Mouse (Mus musculus): ENCODE measurements around the gene Tbc1d13. TPM values are rescaled to one million over a fixed set of nuclear protein-coding genes. Genes with fewer than 3 reads are reported as not detected.
"Not testable (repeated sequence)": the region's sequence is repeated elsewhere in the genome, so short reads cannot be mapped to it uniquely, and the experiment has no call there.

Gene Tbc1d13
- polyA plus RNA-seq, 1 experiment from 2014 or later = 11.3 TPM

DNA sequence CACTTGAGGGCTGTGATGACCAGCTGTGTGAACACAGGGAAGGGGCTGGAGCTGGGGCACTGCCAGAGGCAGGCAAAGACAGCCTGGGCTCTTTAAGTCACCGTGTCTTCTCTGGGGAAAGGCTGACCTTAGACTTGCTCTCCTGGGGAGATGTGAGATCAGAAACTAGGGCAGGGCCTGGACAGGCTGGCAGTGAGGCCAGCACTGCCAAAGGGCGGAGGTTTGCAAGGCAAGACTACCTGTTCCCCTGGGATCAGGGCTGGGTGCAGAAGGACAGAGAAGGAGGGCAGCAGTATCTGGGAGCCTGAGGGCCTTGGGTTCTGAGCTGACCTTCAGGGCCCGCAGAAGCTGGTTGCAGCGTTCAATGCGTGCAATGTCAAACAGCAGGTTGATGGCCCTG is 25.9 kb upstream of the Tbc1d13 start:
- 93% methylated on average over 5 of the region's 5 CpGs for WGBS
- ATAC-seq (ENCODE audit: low FRiP score) = no peak
- Histone ChIP-seq H3K36me3 (peaks cover 96% of the 10 kb centered on the region), H3K27me3 (replicated peaks) (no peaks in the 10 kb centered on the region), H3K4me2 (no peak overlapping the region), H3K4me1 (no peaks in the 10 kb centered on the region), H3K4me3 (replicated peaks) (no peak overlapping the region), H3K27ac (replicated peaks) (no peak overlapping the region), H3K9me3 (replicated peaks) (no peaks in the 10 kb centered on the region), H3K9ac (replicated peaks) (no peak overlapping the region)

DNA sequence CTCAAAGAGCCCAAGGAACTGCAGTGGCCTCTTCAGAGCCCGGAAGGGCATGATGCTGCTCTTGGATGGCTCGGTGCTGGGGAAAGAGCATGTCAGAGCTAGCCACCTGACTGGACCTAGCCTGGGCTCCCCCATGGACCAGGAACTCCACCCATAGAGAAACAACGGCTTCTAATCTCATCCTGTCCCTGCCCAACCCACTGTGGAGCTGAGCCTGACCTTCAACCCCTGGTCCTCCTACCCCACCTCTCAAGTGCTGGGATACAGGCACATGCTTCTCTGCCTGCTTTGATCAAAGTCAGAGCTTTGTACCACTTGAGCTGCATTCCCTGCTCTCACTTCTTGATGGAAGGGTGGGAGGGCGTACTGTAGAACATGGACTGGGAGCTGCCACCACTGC is 25.3 kb upstream of the Tbc1d13 start:
- peaks cover 94% of the 10 kb centered on the region for H3K36me3 ChIP-seq
- no peaks in the 10 kb centered on the region for H3K4me1 ChIP-seq
- H3K4me2 ChIP-seq = no peak overlapping the region
- H3K4me3 ChIP-seq (replicated peaks) = no peak overlapping the region
- no peaks in the 10 kb centered on the region for H3K27me3 ChIP-seq (replicated peaks)
- 87% methylated on average over 4 of the region's 4 CpGs for WGBS
- no peak overlapping the region for H3K9ac ChIP-seq (replicated peaks)
- H3K27ac ChIP-seq (replicated peaks) = no peak overlapping the region
- no peaks in the 10 kb centered on the region for H3K9me3 ChIP-seq (replicated peaks)
- no peak for ATAC-seq (ENCODE audit: low FRiP score)

- Histone ChIP-seq H3K27ac (replicated peaks) (no peak overlapping the region), H3K4me1 (no peaks in the 10 kb centered on the region), H3K4me2 (no peak overlapping the region), H3K9me3 (replicated peaks) (no peaks in the 10 kb centered on the region), H3K9ac (replicated peaks) (no peak overlapping the region), H3K27me3 (replicated peaks) (no peaks in the 10 kb centered on the region), H3K4me3 (replicated peaks) (no peak overlapping the region), H3K36me3 (peaks cover 71% of the 10 kb centered on the region)
- 100% methylated on average over 2 of the region's 2 CpGs for WGBS
- no peak for ATAC-seq (ENCODE audit: low FRiP score)
Observed at GRCm38 (mm10) chr2:30111500-30111899, 22.0 kb upstream of the Tbc1d13 start.

DNA sequence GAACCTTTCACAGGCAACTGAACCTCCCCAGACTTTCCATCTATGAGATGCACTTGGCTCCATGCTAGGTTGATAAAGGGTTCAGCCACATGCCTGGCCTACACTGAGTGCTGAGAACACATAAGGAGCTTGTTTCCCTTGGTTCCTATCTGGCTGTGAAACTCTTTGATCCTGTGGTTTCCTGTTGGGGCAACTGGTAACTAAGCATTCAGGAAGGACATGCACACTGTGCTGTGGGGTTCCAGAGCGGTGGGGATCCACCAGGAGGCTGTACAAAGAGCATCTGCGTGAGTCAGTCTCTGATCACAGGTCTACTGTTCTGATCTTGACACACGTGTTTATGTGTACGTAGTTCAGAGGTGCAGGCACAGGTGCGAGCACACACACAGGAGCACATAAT is 21.0 kb upstream of the Tbc1d13 start:
- H3K4me2 ChIP-seq = no peak overlapping the region
- no peak for ATAC-seq (ENCODE audit: low FRiP score)
- WGBS = 85% methylated on average over 5 of the region's 5 CpGs
- no peaks in the 10 kb centered on the region for H3K9me3 ChIP-seq (replicated peaks)
- peaks cover 60% of the 10 kb centered on the region for H3K36me3 ChIP-seq
- no peak overlapping the region for H3K9ac ChIP-seq (replicated peaks)
- H3K4me1 ChIP-seq = no peaks in the 10 kb centered on the region
- no peaks in the 10 kb centered on the region for H3K27me3 ChIP-seq (replicated peaks)
- no peak overlapping the region for H3K27ac ChIP-seq (replicated peaks)
- H3K4me3 ChIP-seq (replicated peaks) = no peak overlapping the region

DNA sequence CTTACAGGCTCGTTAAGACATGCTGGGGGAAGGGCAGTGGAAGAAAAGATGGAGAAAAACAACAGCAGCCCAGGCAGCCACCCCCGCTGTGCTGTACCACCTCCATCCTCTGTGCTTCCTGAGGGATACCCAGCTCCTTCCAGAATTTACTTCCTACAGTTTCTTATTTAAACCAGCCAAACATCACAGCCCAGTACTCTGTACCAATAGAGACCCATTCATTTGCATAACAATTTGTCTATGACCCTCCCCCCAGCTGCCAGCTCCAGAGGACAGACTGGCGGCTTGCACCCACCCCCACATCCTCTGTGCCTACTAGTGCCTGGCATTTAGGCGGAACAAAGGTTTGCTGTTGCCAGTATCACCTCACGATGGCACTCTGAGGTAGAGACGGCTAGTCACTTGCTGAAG is 13.9 kb upstream of the Tbc1d13 start:
- no peaks in the 10 kb centered on the region for H3K27me3 ChIP-seq (replicated peaks)
- 0 out of 2 replicates have a peak overlapping the region, but pooled peaks have one; percentile 11 for H3K4me2 ChIP-seq
- H3K27ac ChIP-seq (replicated peaks) = 0 out of 2 replicates have a peak overlapping the region, but pooled peaks have one; percentile 56
- H3K36me3 ChIP-seq = peaks cover 6% of the 10 kb centered on the region
- H3K9me3 ChIP-seq (replicated peaks) = no peaks in the 10 kb centered on the region
- H3K4me3 ChIP-seq (replicated peaks) = no peak overlapping the region
- no peak overlapping the region for H3K9ac ChIP-seq (replicated peaks)
- peaks cover 39% of the 10 kb centered on the region for H3K4me1 ChIP-seq
- WGBS = 10% methylated on average over 6 of the region's 6 CpGs
- no peak for ATAC-seq (ENCODE audit: low FRiP score)

GRCm38 (mm10) chr2:30120269-30120668 is 13.3 kb upstream of the Tbc1d13 start:
- WGBS = 66% methylated on average over 4 of the region's 4 CpGs
- H3K4me3 ChIP-seq (replicated peaks) = no peak overlapping the region
- no peaks in the 10 kb centered on the region for H3K27me3 ChIP-seq (replicated peaks)
- H3K27ac ChIP-seq (replicated peaks) = no peak overlapping the region
- no peaks in the 10 kb centered on the region for H3K9me3 ChIP-seq (replicated peaks)
- peaks cover 3% of the 10 kb centered on the region; the same call in 1 of the 2 replicates for H3K36me3 ChIP-seq
- H3K9ac ChIP-seq (replicated peaks) = no peak overlapping the region
- peaks cover 45% of the 10 kb centered on the region for H3K4me1 ChIP-seq
- H3K4me2 ChIP-seq = no peak overlapping the region
- no peak for ATAC-seq (ENCODE audit: low FRiP score)

GRCm38 (mm10) chr2:30122766-30123165 is 10.8 kb upstream of the Tbc1d13 start:
- 83% methylated on average over 5 of the region's 5 CpGs for WGBS
- peak overlapping the region; percentile 96 for H3K4me2 ChIP-seq
- peaks cover 47% of the 10 kb centered on the region for H3K4me1 ChIP-seq
- no peaks in the 10 kb centered on the region for H3K27me3 ChIP-seq (replicated peaks)
- peak overlapping the region; percentile 88; the same call in 1 of the 2 replicates for H3K4me3 ChIP-seq (replicated peaks)
- ATAC-seq (ENCODE audit: low FRiP score) = no peak
- H3K9me3 ChIP-seq (replicated peaks) = no peaks in the 10 kb centered on the region
- H3K27ac ChIP-seq (replicated peaks) = no peak overlapping the region
- no peak overlapping the region for H3K9ac ChIP-seq (replicated peaks)
- no peaks in the 10 kb centered on the region for H3K36me3 ChIP-seq

GRCm38 (mm10) chr2:30123729-30124471 is 9.6 kb upstream of the Tbc1d13 start:
- Histone ChIP-seq H3K4me2 (peak overlapping the region; percentile 96), H3K27ac (replicated peaks) (peak overlapping the region; percentile 94), H3K4me3 (replicated peaks) (peak overlapping the region; percentile 88), H3K36me3 (no peaks in the 10 kb centered on the region), H3K9ac (replicated peaks) (peak overlapping the region; percentile 89), H3K27me3 (replicated peaks) (no peaks in the 10 kb centered on the region), H3K4me1 (peaks cover 47% of the 10 kb centered on the region), H3K9me3 (replicated peaks) (no peaks in the 10 kb centered on the region)
- 2% methylated on average over 43 of the region's 44 CpGs for WGBS
- peak; percentile 53 for ATAC-seq (ENCODE audit: low FRiP score)

DNA sequence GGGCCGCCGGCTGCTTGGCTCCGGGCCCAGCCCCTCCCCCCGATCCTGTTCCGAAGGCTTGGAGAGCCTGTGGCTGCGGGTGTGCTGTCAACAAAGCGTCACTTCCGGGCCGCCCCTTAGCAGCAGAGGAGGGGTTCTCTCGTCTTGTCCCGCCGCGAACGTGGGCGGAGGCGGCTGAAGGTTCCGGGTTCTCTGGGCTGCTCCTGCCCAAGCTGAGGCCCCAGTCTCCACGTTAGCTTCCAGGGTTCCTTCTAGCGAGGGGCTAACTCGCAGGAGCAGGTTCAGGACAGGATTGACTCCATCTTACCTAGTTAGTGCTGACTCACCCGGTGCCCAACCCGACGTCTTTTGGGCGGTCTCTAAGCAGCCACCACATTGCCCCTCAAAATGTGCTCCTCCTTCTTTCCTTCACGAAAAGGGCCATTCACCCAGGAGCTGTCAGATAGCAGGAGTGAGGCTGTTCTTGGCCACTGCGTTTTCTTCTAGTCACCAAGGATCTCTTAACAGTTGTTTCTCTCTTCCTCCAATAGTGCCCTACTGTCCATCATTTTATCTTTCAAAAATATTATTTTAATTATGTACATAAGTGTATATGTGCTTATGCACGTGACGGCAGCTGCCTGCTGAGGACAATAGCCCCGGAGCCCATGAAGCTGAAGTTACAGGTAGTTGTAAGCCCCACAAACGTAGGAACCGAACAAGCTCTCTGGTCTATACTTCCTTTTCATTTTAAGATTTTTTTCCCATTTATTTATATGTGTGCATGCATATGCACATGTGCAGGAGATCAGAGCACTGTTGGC is 8.9 kb upstream of the Tbc1d13 start, which contains the start of gene Zer1:
Gene Zer1, minus strand, starts transcription at position 114 of the 803 bp plus-strand sequence.
- WGBS = 10% methylated on average over 31 of the region's 31 CpGs
- peak within 1 kb of the TSS; percentile 96 for H3K4me2 ChIP-seq

GRCm38 (mm10) chr2:30128789-30129188 is 4.8 kb upstream of the Tbc1d13 start:
- Histone ChIP-seq H3K4me2 (no peak overlapping the region), H3K27me3 (replicated peaks) (no peaks in the 10 kb centered on the region), H3K27ac (replicated peaks) (no peak overlapping the region), H3K4me3 (replicated peaks) (no peak overlapping the region), H3K9ac (replicated peaks) (no peak overlapping the region), H3K9me3 (replicated peaks) (no peaks in the 10 kb centered on the region), H3K4me1 (peaks cover 17% of the 10 kb centered on the region), H3K36me3 (no peaks in the 10 kb centered on the region)
- WGBS = 35% methylated on average over 2 of the region's 2 CpGs
- no peak for ATAC-seq (ENCODE audit: low FRiP score)

More for the DNA sequence above, 8.9 kb upstream of the Tbc1d13 start, which contains the start of gene Zer1:
- Histone ChIP-seq H3K4me1 (peaks cover 39% of the 10 kb centered on the region), H3K9me3 (replicated peaks) (no peaks in the 10 kb centered on the region), H3K27ac (replicated peaks) (peak within 1 kb of the TSS; percentile 94), H3K4me3 (replicated peaks) (peak within 1 kb of the TSS; percentile 88), H3K9ac (replicated peaks) (peak within 1 kb of the TSS; percentile 89), H3K27me3 (replicated peaks) (no peaks in the 10 kb centered on the region), H3K36me3 (no peaks in the 10 kb centered on the region)
- peak; percentile 96 for ATAC-seq (ENCODE audit: low FRiP score)

DNA sequence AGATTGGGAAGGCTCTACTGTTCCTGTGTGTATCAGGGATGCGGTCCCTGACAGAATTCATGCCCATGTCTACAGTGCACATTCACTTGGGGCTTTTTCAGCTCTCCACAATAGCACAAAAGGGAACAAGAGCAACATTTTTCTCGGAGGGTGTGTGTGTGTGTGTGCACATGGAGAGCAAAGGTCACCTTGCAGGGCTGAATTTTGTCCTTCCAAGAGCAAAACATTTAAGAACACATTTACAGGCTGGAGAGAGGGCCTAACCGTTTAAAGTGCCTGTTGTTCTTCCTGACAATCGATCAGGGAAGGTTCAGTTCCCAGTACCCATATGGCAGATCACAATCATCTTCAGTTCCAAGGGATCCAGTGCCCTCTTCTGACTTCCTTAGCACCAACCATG is 3.4 kb upstream of the Tbc1d13 start:
- Histone ChIP-seq H3K36me3 (no peaks in the 10 kb centered on the region), H3K27ac (replicated peaks) (no peak overlapping the region), H3K4me1 (peaks cover 22% of the 10 kb centered on the region), H3K9ac (replicated peaks) (no peak overlapping the region), H3K4me3 (replicated peaks) (no peak overlapping the region), H3K4me2 (no peak overlapping the region), H3K27me3 (replicated peaks) (no peaks in the 10 kb centered on the region), H3K9me3 (replicated peaks) (no peaks in the 10 kb centered on the region)
- 91% methylated on average over 4 of the region's 4 CpGs for WGBS
- no peak for ATAC-seq (ENCODE audit: low FRiP score)

DNA sequence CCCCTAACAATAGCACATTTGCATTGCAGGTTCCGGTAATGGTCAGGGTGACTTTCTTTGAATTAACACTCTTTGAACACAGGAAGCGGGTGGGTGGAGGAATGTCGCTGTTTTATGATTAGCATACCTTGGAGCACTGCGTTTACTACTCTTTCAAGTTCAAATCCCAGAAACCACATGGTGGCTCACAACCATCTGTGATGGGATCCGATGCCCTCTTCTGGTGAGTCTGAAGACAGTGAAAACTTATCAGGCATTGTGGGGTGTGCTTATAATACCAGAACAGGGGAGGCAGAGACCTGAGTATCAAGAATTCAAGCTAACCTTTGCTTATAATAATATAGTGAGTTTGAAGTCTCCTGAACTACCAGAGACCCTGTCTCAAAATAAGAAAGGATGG is 2.3 kb upstream of the Tbc1d13 start:
- H3K4me1 ChIP-seq = peaks cover 28% of the 10 kb centered on the region
- H3K4me2 ChIP-seq; H3K27me3 ChIP-seq (replicated peaks); H3K9ac ChIP-seq (replicated peaks); H3K9me3 ChIP-seq (replicated peaks); H3K36me3 ChIP-seq; H3K27ac ChIP-seq (replicated peaks); ATAC-seq (ENCODE audit: low FRiP score); H3K4me3 ChIP-seq (replicated peaks): not testable (repeated sequence)
- 62% methylated on average over 5 of the region's 5 CpGs for WGBS

Data from neural tube, embryonic 15.5 days (tissue).